Mouse (Mus musculus) kidney, adult 2 months (tissue): ENCODE measurements around the gene Olfr597. TPM values are rescaled to one million over a fixed set of nuclear protein-coding genes. Genes with fewer than 3 reads are reported as not detected.
"Not testable (repeated sequence)": the region's sequence is repeated elsewhere in the genome, so short reads cannot be mapped to it uniquely, and the experiment has no call there.

Source experiments
- DNase-seq: peaks from one replicate; pipeline ENCODE4 v3.0.0; 2021
- H3K27ac ChIP-seq: fragments of 200-500 bp; 2 replicates; pipeline ENCODE4 v1.5.1; 2012; ENCODE audit warnings: low read depth, low read length, control low read depth, inconsistent platforms; ENCODE audit not compliant: insufficient read depth
- H3K27me3 ChIP-seq: fragments of 200-500 bp; replicated peaks from 2 replicates; pipeline ENCODE4 v1.6.1; 2012; ENCODE audit warnings: mild to moderate bottlenecking, moderate library complexity, low read length, inconsistent platforms; ENCODE audit not compliant: control insufficient read depth, insufficient read depth
- H3K36me3 ChIP-seq: fragments of 200-500 bp; 2 replicates; pipeline ENCODE4 v1.6.1; 2012; ENCODE audit warnings: mild to moderate bottlenecking, moderate library complexity, low read length, inconsistent platforms; ENCODE audit not compliant: control insufficient read depth, insufficient read depth
- H3K4me1 ChIP-seq: fragments of 200-500 bp; 2 replicates; pipeline ENCODE4 v1.6.1; 2011; ENCODE audit warnings: low read length; ENCODE audit not compliant: control insufficient read depth, insufficient read depth
- H3K4me3 ChIP-seq: fragments of 200-500 bp; 2 replicates; pipeline ENCODE4 v1.5.1; 2011; ENCODE audit warnings: mild to moderate bottlenecking, low read depth, low read length, control low read depth; ENCODE audit not compliant: insufficient read depth
- CTCF ChIP-seq: fragments of 200-500 bp; conservative IDR thresholded peaks from 2 replicates; pipeline ENCODE4 v1.5.1; 2011; ENCODE audit warnings: low read depth, mild to moderate bottlenecking, control low read depth, low read length, moderate library complexity, mixed read lengths; ENCODE audit not compliant: insufficient read depth, insufficient read length
- POLR2A ChIP-seq: fragments of 200-500 bp; IDR thresholded peaks from one replicate; pipeline ENCODE4 v1.6.1; 2011; ENCODE audit warnings: low read depth, low read length, control low read depth
- WGBS: fragments of 180-500 bp; shearing (Covaris S2); methylation state at CpG from one replicate; pipeline ENCODE4 v1.1.7; 2018; 5-methylcytosine and 5-hydroxymethylcytosine counted together
- polyA plus RNA-seq: library from polyadenylated mRNA; depleted of rRNA; stranded (reverse); fragments of >200 nt; gene quantifications from 2 replicates; pipeline ENCODE4 v1.2.3, GENCODE M21; 2012; rRNA removed

Olfr597 gene
- polyA plus RNA-seq, result not detected in 2 replicates

GRCm38 (mm10) chr7:103316015-103316414, at the start of gene Olfr597:
TSS of gene Olfr597 (plus strand) at chr7:103316315.
- 90% methylated on average over 2 of the region's 2 CpGs for WGBS
- H3K27ac ChIP-seq, H3K36me3 ChIP-seq, H3K4me3 ChIP-seq, H3K27me3 ChIP-seq, H3K4me1 ChIP-seq, DNase-seq: not testable (repeated sequence)

GRCm38 (mm10) chr7:103305348-103305747, 10.8 kb upstream of the Olfr597 start, which contains the start of gene Olfr596:
TSS of gene Olfr596 (plus strand) at chr7:103305648.
- WGBS, result 88% methylated on average over 2 of the region's 2 CpGs

GRCm38 (mm10) chr7:103323268-103323667, 7.2 kb downstream of the Olfr597 start, which contains the start of gene Olfr598:
TSS of gene Olfr598 (plus strand) at chr7:103323568.
- H3K4me3 ChIP-seq, result no peak within 1 kb of the TSS
- TF ChIP-seq POLR2A, result no peak
- TF ChIP-seq CTCF, result no peak
- H3K27me3 ChIP-seq, result no peaks in the 10 kb centered on the region
- H3K36me3 ChIP-seq, result no peaks in the 10 kb centered on the region
- no peak within 1 kb of the TSS for H3K27ac ChIP-seq
- no peak for DNase-seq
- no peaks in the 10 kb centered on the region for H3K4me1 ChIP-seq

More at GRCm38 (mm10) chr7:103305348-103305747, 10.8 kb upstream of the Olfr597 start, which contains the start of gene Olfr596:
- not testable (repeated sequence) for H3K36me3 ChIP-seq, H3K4me3 ChIP-seq, H3K27ac ChIP-seq, DNase-seq, H3K27me3 ChIP-seq, H3K4me1 ChIP-seq

GRCm38 (mm10) chr7:103335617-103336016, 19.5 kb downstream of the Olfr597 start, which contains the start of gene Olfr599:
TSS of gene Olfr599 (plus strand) at chr7:103335917.
- DNase-seq, result no peak
- 83% methylated on average over 1 of the region's 1 CpGs for WGBS
- H3K36me3 ChIP-seq, result no peaks in the 10 kb centered on the region
- H3K27me3 ChIP-seq, result no peaks in the 10 kb centered on the region
- no peak within 1 kb of the TSS for H3K4me3 ChIP-seq
- TF ChIP-seq CTCF (no peak), POLR2A (no peak)
- H3K4me1 ChIP-seq, result no peaks in the 10 kb centered on the region
- H3K27ac ChIP-seq, result no peak within 1 kb of the TSS

GRCm38 (mm10) chr7:103349569-103349968, 33.5 kb downstream of the Olfr597 start, which contains the start of gene Olfr600:
TSS of gene Olfr600 (minus strand) at chr7:103349669.
- Histone ChIP-seq H3K27me3 (no peaks in the 10 kb centered on the region), H3K4me1 (no peaks in the 10 kb centered on the region), H3K27ac (no peak within 1 kb of the TSS), H3K4me3 (no peak within 1 kb of the TSS), H3K36me3 (no peaks in the 10 kb centered on the region)
- TF ChIP-seq POLR2A (no peak), CTCF (no peak)
- DNase-seq, result no peak

- Histone ChIP-seq H3K36me3 (no peaks in the 10 kb centered on the region), H3K4me1 (no peaks in the 10 kb centered on the region), H3K4me3 (no peak within 1 kb of the TSS), H3K27me3 (no peaks in the 10 kb centered on the region), H3K27ac (no peak within 1 kb of the TSS)
- DNase-seq, result no peak
- TF ChIP-seq CTCF, result no peak
- TF ChIP-seq POLR2A, result no peak
- 98% methylated on average over 1 of the region's 1 CpGs for WGBS
Measured at GRCm38 (mm10) chr7:103362555-103362954, 46.4 kb downstream of the Olfr597 start, which contains the start of gene Olfr601. TSS of gene Olfr601 (minus strand) at chr7:103362655.

Other genes starting within 250 kb of the Olfr597 start
- not detected in 2 replicates for gene Olfr584, start 234.4 kb upstream of the Olfr597 start, polyA plus RNA-seq
- not detected in 2 replicates for gene Olfr585, start 218.6 kb upstream of the Olfr597 start, polyA plus RNA-seq
- gene Olfr586, start 190.7 kb upstream of the Olfr597 start, polyA plus RNA-seq, result not detected in 2 replicates
- gene Olfr588-ps1, start 175.4 kb upstream of the Olfr597 start, polyA plus RNA-seq, result not detected in 2 replicates
- not detected in 2 replicates for gene Olfr589, start 160.0 kb upstream of the Olfr597 start, polyA plus RNA-seq
- not detected in 2 replicates for gene Olfr591, start 138.0 kb upstream of the Olfr597 start, polyA plus RNA-seq
- not detected in 2 replicates for gene Olfr592, start 131.5 kb upstream of the Olfr597 start, polyA plus RNA-seq
- gene Olfr593, start 104.5 kb upstream of the Olfr597 start, polyA plus RNA-seq, result not detected in 2 replicates
- gene Olfr594, start 99.3 kb upstream of the Olfr597 start, polyA plus RNA-seq, result not detected in 2 replicates
- not detected in 2 replicates for gene Usp17ld, start 63.8 kb upstream of the Olfr597 start, polyA plus RNA-seq
- not detected in 2 replicates for gene Olfr596, start 10.7 kb upstream of the Olfr597 start, polyA plus RNA-seq
- gene Olfr598, start 7.3 kb downstream of the Olfr597 start, polyA plus RNA-seq, result not detected in 2 replicates
- gene Olfr599, start 19.6 kb downstream of the Olfr597 start, polyA plus RNA-seq, result not detected in 2 replicates
- gene Olfr600, start 33.4 kb downstream of the Olfr597 start, polyA plus RNA-seq, result not detected in 2 replicates
- not detected in 2 replicates for gene Olfr601, start 46.3 kb downstream of the Olfr597 start, polyA plus RNA-seq
- not detected in 2 replicates for gene Olfr603, start 69.9 kb downstream of the Olfr597 start, polyA plus RNA-seq
- gene Usp17lc, start 98.8 kb downstream of the Olfr597 start, polyA plus RNA-seq, result not detected in 2 replicates
- not detected in 2 replicates for gene Olfr605, start 129.1 kb downstream of the Olfr597 start, polyA plus RNA-seq
- not detected in 2 replicates for gene Olfr606, start 132.7 kb downstream of the Olfr597 start, polyA plus RNA-seq
- not detected in 2 replicates for gene Olfr607, start 147.8 kb downstream of the Olfr597 start, polyA plus RNA-seq
- not detected in 2 replicates for gene Olfr608, start 153.6 kb downstream of the Olfr597 start, polyA plus RNA-seq
- not detected in 2 replicates for gene Olfr609, start 181.7 kb downstream of the Olfr597 start, polyA plus RNA-seq
- gene Olfr610, start 195.8 kb downstream of the Olfr597 start, polyA plus RNA-seq, result not detected in 2 replicates
- gene Olfr611, start 204.5 kb downstream of the Olfr597 start, polyA plus RNA-seq, result not detected in 2 replicates
- gene Olfr612, start 226.4 kb downstream of the Olfr597 start, polyA plus RNA-seq, result not detected in 2 replicates
- gene Olfr613, start 231.8 kb downstream of the Olfr597 start, polyA plus RNA-seq, result not detected in 2 replicates
- not detected in 2 replicates for gene Olfr615, start 239.8 kb downstream of the Olfr597 start, polyA plus RNA-seq